Mouse (Mus musculus) mouse trophoblast stem cell (cell line): ENCODE results near the gene Gdpd5.

Experiments
- in situ Hi-C, 2 experiments: fragments of 300-500 bp; cut with MseI, MboI; formaldehyde crosslinking; loops; 2 replicates in 1 of 2; 3 replicates in 1 of 2; pipeline ENCODE4 v1.15.1; 2025

Gdpd5 gene

GRCm38 (mm10) chr7:99381214-99382087 is at the start of gene Gdpd5:
Gdpd5 (plus strand) TSS chr7:99381414.
- in situ Hi-C loops: no loop called here

- in situ Hi-C loops: loop anchor here (5.0 kb wide), 1 partner anchor 34 kb away; no protein-coding TSS in a partner anchor
Observed at GRCm38 (mm10) chr7:99332774-99333480, 48.3 kb upstream of the Gdpd5 start.

DNA sequence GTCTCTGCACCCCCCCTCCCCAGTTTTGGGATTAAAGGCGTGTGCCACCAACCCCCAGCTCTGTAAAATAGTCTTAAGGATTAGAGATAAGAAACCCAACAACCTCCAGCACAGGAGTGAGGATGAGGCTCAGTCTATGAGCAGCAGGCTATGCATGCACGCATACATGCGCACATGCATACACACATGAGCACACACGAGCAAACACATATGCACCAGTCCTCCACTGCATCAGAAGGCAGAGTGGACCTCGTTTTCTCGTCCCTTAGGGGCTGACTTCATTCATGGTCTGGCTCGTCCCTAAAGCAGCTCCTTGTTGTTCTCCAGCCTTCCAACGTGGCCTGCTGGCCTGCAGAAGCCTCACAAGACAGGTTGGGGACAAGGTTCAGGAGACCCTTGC is 40.5 kb upstream of the Gdpd5 start:
- in situ Hi-C loops: no loop called here

DNA sequence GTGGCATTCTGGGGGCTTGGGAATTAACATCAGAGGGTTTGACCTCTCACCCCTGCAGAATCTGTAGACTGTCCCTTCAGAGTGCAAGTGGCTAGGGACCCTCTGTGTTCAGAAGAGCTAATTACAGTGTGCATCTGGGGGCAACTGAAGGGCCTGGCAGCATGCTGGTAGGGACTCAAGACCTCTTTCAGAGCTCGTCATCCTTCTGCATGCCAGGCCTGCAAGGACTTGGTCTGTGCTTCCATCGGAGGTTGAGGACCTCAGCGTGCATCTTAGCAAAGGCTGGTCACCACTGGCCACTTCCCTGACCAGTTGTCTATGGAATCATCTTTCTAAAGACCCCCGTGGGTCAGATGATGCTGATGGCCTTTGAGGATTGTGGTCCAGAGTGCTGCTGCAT is 37.6 kb upstream of the Gdpd5 start:
- in situ Hi-C loops: no loop called here

GRCm38 (mm10) chr7:99347268-99347667 is 33.9 kb upstream of the Gdpd5 start:
- in situ Hi-C loops: no loop called here

GRCm38 (mm10) chr7:99348883-99349282 is 32.3 kb upstream of the Gdpd5 start:
- in situ Hi-C loops: no loop called here

GRCm38 (mm10) chr7:99349782-99350720 is 31.2 kb upstream of the Gdpd5 start:
- in situ Hi-C loops: no loop called here

DNA sequence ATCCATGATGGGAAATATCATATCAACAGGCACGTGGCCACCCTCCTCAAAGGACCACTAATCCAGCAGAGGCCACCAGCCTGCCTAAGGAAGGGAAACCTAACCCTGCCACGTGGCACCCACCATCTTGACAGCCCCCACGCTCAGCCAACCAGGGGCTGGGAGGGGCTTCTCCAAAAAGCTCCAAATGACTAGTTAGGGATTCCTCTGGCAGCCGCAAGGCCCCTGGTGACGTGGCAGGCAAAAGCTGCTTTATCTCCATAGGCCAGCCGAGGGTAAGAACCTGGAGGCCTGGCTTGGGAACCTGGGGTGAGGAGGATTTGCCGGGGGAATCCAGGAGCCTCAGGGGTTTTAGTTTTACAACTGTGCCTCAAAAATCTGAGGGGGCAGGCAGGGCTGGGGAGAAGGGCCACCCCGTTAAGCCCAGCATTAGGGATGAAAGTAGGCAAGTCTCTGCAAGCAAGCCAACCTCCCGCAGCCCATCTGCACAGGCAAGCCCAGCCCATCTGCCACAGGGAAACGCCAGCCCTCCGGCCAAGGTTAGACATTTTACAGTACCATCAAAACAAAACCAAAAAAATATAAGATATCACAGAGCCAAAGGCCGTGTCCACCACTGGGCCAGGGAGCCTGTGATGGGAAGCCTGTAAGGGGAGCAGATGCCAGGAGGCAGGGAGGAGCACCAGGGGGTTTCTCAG is 30.0 kb upstream of the Gdpd5 start:
- in situ Hi-C loops: no loop called here

GRCm38 (mm10) chr7:99351802-99352517 is 29.3 kb upstream of the Gdpd5 start:
- in situ Hi-C loops: no loop called here

- in situ Hi-C loops: no loop called here
Observed at GRCm38 (mm10) chr7:99352526-99353400, 28.5 kb upstream of the Gdpd5 start, which contains the start of gene Serpinh1. Serpinh1 (minus strand) TSS chr7:99353239.

DNA sequence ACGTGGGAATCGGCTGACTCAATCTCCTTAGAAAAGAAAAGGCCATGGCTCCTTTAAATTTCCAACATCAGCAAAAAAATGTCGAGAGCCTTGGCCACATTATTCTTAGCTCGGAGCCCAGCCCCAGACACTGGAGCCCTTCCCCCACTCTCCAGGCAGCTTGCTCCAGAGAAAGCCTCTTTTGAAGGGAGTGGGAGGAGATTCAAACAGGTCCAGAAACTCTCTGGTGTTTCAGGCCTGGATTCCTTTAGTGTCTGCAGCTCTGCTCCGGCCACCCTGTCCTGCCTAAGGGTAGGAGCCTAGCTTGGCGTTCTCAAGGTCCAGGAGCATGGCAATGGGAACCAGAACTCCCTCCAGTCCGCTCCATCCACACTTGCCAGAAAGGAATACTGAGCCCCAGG is 25.5 kb upstream of the Gdpd5 start:
- in situ Hi-C loops: no loop called here

- in situ Hi-C loops: no loop called here
Observed at GRCm38 (mm10) chr7:99356244-99356930, 24.8 kb upstream of the Gdpd5 start.

GRCm38 (mm10) chr7:99357201-99357600 is 24.0 kb upstream of the Gdpd5 start:
- in situ Hi-C loops: no loop called here

DNA sequence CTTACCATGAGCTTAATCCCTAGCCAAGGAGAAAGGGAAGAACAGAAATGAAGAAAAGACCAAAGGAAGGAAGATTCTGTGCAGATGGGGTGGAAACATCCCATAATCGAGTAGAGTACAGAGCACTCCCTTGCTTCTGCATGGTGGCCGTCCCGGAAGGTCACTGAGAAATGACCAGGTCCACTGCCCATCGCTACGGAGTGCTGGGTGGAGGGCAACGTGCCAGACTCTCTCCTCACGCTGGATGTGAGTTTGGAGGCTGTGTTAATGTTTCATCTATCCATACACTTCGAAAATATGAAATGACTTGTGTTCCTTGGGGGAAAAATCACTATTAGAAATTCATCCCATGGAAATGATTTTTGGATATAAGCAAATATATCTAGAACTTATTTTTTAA is 22.8 kb upstream of the Gdpd5 start:
- in situ Hi-C loops: no loop called here

GRCm38 (mm10) chr7:99360021-99360802 is 21.0 kb upstream of the Gdpd5 start:
- in situ Hi-C loops: no loop called here

- in situ Hi-C loops: no loop called here
Observed at GRCm38 (mm10) chr7:99360803-99361414, 20.3 kb upstream of the Gdpd5 start.

GRCm38 (mm10) chr7:99362137-99362536 is 19.1 kb upstream of the Gdpd5 start:
- in situ Hi-C loops: no loop called here
